Mouse (Mus musculus) lung, embryonic 14.5 days (tissue): Measurements from ENCODE around the gene Cd300e. TPM values are rescaled to one million over a fixed set of nuclear protein-coding genes. Genes with fewer than 3 reads are reported as not detected.
"Not testable (repeated sequence)": the region's sequence is repeated elsewhere in the genome, so short reads cannot be mapped to it uniquely, and the experiment has no call there.

Experiments
- ATAC-seq: fragments of 200-750 bp; cut with Nextera tagmentation; 2 replicates; pipeline ENCODE4 v1.8.0; 2017; ENCODE audit warnings: mild to moderate bottlenecking, moderate TSS enrichment, moderate library complexity; ENCODE audit not compliant: insufficient read depth
- DNase-seq: peaks from one replicate; pipeline ENCODE4 v3.0.0-alpha.2; 2015
- H3K27ac ChIP-seq: fragments of 300-500 bp; sonication (generic); 2 replicates; pipeline ENCODE4 v1.5.1; 2014; ENCODE audit warnings: low read depth, mild to moderate bottlenecking, moderate library complexity
- H3K27me3 ChIP-seq: fragments of 300-500 bp; sonication (generic); 2 replicates; pipeline ENCODE4 v1.6.1; 2014; ENCODE audit warnings: low read length, control low read depth; ENCODE audit not compliant: insufficient read depth
- H3K36me3 ChIP-seq: fragments of 300-500 bp; sonication (generic); 2 replicates; pipeline ENCODE4 v1.6.1; 2014; ENCODE audit warnings: control low read depth; ENCODE audit not compliant: insufficient read depth
- H3K4me1 ChIP-seq: fragments of 300-500 bp; sonication (generic); 2 replicates; pipeline ENCODE4 v1.6.1; 2014; ENCODE audit warnings: antibody characterized with exemption, control low read depth; ENCODE audit not compliant: insufficient read depth
- H3K4me2 ChIP-seq: fragments of 300-500 bp; sonication (generic); 2 replicates; pipeline ENCODE4 v1.6.1; 2014; ENCODE audit warnings: mild to moderate bottlenecking
- H3K4me3 ChIP-seq: fragments of 300-500 bp; sonication (generic); 2 replicates; pipeline ENCODE4 v1.5.1; 2014; ENCODE audit warnings: low read depth, low read length
- H3K9ac ChIP-seq: fragments of 300-500 bp; sonication (generic); 2 replicates; pipeline ENCODE4 v1.6.1; 2014
- H3K9me3 ChIP-seq: fragments of 300-500 bp; sonication (generic); 2 replicates; pipeline ENCODE4 v1.6.1; 2016; ENCODE audit warnings: low read depth, low read length, control low read depth
- CTCF ChIP-seq: IDR thresholded peaks from 2 replicates; pipeline ENCODE4 v1.5.1; 2016; ENCODE audit warnings: antibody characterized with exemption, low read depth
- WGBS: fragments of 180-500 bp; shearing (Covaris S2); extraction: QIAGEN DNeasy Blood & Tissue Kit; methylation state at CpG from one replicate; pipeline ENCODE4 v1.1.7; 2014; 5-methylcytosine and 5-hydroxymethylcytosine counted together
- polyA plus RNA-seq: library from polyadenylated mRNA; unstranded; fragments of >200 nt; fragmentation: Nextera tagmentation; extraction: Ambion mirVana; gene quantifications from 2 replicates; pipeline ENCODE4 v1.2.1, GENCODE M21; 2014

Cd300e gene
- polyA plus RNA-seq, 1 experiment from 2014 or later = not detected

DNA sequence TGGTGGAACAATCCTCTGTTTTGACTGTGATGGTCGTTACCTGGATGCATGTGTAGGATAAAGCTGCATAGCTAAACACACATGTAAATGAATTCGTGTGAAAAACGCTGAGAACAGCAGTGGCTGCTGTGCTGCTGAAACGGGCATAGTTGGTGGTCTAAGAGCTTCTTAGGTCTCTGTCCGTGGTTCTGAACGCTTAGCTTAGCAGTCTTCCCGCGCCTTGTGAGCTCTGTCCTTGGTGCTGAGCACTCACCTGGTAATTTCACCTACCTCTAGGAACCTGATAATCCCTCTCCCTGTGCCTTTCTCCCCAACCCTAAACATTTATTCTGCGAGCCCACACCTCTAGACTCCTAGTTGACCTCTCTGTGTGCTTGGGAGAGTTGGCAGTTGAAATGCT lies 9.8 kb downstream of the Cd300e start:
- no peak overlapping the region for H3K4me2 ChIP-seq
- H3K4me1 ChIP-seq = no peaks in the 10 kb centered on the region
- H3K9me3 ChIP-seq = no peaks in the 10 kb centered on the region
- H3K27me3 ChIP-seq = no peaks in the 10 kb centered on the region
- no peak overlapping the region for H3K27ac ChIP-seq
- 2% methylated on average over 9 of the region's 9 CpGs for WGBS
- no peak overlapping the region for H3K9ac ChIP-seq
- peak; percentile 91 for DNase-seq
- ATAC-seq = no peak
- no peaks in the 10 kb centered on the region for H3K36me3 ChIP-seq
- H3K4me3 ChIP-seq = no peak overlapping the region
- no peak for TF ChIP-seq CTCF

DNA sequence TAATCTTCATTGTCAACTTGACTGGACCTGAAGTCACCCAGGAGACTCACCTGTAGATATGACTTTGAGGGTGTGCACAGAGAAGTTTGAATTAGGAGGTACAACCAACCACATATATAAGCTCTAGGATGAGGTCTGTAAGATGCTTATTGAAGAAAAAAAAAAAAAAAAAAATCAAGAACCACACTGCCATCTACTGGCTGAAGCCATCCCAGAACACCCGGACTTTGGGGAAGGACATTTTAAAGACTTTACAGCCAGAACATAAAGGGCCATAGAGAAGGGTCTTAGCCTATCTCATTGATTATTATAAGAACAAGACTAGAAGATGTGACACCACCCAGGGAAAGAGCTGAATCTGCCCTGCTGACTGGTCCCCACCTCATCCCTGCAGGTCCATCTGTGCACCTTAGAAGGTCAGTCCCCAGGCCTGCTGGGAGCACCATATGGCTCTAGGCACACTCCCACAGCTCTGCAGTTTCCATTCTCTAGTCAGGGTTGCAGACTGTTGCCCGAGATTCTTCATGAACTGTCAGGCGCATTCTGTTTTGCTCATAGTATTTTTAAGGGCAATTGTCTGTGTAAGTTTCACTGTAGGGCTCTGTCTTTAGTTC lies 12.6 kb downstream of the Cd300e start:
- Histone ChIP-seq H3K9me3 (no peaks in the 10 kb centered on the region), H3K9ac (no peak overlapping the region), H3K36me3 (no peaks in the 10 kb centered on the region), H3K4me3 (no peak overlapping the region), H3K27me3 (no peaks in the 10 kb centered on the region), H3K4me2 (no peak overlapping the region), H3K4me1 (no peaks in the 10 kb centered on the region), H3K27ac (no peak overlapping the region)
- no peak for ATAC-seq
- 31% methylated on average over 3 of the region's 3 CpGs for WGBS
- TF ChIP-seq CTCF = peak; percentile 24; the same call in 1 of the 2 replicates
- DNase-seq = peak; percentile 41

DNA sequence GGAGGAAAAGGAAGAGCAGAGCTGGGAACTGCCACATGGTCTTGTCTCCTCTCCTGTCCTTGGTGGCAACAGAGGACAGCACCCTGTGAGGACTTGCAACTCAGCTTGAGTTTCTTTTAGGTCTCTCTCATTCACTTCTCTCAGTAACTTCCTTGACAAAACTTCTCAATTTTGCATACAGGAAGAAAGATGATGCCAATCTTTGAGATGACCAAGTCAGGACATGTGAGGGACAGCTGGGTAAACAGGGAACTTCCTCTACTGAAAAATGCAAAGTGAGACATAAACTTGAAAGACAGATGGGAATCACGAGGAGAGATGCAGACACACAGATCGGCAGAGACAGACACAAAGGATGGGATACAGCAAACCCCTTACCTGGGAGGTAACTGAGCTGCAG lies 13.7 kb downstream of the Cd300e start, which contains the start of gene Cd300ld3:
TSS of gene Cd300ld3 (minus strand) at position 151 of the 400 bp plus-strand sequence.
- no peak within 1 kb of the TSS for H3K4me2 ChIP-seq
- 65% methylated on average over 2 of the region's 2 CpGs for WGBS
- no peak for TF ChIP-seq CTCF
- H3K36me3 ChIP-seq = no peaks in the 10 kb centered on the region
- H3K4me1 ChIP-seq = no peaks in the 10 kb centered on the region
- no peaks in the 10 kb centered on the region for H3K27me3 ChIP-seq
- DNase-seq (no peak), ATAC-seq (no peak)
- no peak within 1 kb of the TSS for H3K27ac ChIP-seq
- H3K4me3 ChIP-seq = no peak within 1 kb of the TSS
- no peak within 1 kb of the TSS for H3K9ac ChIP-seq
- no peaks in the 10 kb centered on the region for H3K9me3 ChIP-seq

DNA sequence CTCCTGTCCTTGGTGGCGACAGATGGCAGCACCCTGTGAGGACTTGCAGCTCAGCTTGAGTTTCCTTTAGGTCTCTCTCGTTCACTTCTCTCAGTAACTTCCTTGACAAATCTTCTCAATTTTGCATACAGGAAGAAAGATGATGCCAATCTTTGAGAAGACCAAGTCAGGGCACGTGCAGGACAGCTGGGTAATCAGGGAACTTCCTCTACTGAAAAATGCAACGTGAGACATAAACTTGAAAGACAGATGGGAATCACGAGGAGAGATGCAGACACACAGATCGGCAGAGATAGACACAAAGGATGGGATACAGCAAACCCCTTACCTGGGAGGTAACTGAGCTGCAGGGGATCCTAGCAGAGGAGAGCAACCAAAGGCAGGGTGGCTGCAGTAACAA lies 24.3 kb downstream of the Cd300e start, which contains the start of gene Cd300ld5:
TSS of gene Cd300ld5 (minus strand) at position 101 of the 400 bp plus-strand sequence.
- H3K4me1 ChIP-seq, H3K27ac ChIP-seq, H3K27me3 ChIP-seq, H3K9me3 ChIP-seq, ATAC-seq, H3K4me2 ChIP-seq, H3K36me3 ChIP-seq, H3K9ac ChIP-seq, DNase-seq, H3K4me3 ChIP-seq: not testable (repeated sequence)
- WGBS = no CpG with 5 or more reads among the region's 6 CpGs

DNA sequence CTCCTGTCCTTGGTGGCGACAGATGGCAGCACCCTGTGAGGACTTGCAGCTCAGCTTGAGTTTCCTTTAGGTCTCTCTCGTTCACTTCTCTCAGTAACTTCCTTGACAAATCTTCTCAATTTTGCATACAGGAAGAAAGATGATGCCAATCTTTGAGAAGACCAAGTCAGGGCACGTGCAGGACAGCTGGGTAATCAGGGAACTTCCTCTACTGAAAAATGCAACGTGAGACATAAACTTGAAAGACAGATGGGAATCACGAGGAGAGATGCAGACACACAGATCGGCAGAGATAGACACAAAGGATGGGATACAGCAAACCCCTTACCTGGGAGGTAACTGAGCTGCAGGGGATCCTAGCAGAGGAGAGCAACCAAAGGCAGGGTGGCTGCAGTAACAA lies 35.1 kb downstream of the Cd300e start, which contains the start of gene Cd300ld4:
TSS of gene Cd300ld4 (minus strand) at position 101 of the 400 bp plus-strand sequence.
- H3K9me3 ChIP-seq, H3K27ac ChIP-seq, DNase-seq, H3K4me3 ChIP-seq, H3K36me3 ChIP-seq, H3K27me3 ChIP-seq, H3K9ac ChIP-seq, H3K4me1 ChIP-seq, H3K4me2 ChIP-seq, ATAC-seq: not testable (repeated sequence)
- no CpG with 5 or more reads among the region's 6 CpGs for WGBS

DNA sequence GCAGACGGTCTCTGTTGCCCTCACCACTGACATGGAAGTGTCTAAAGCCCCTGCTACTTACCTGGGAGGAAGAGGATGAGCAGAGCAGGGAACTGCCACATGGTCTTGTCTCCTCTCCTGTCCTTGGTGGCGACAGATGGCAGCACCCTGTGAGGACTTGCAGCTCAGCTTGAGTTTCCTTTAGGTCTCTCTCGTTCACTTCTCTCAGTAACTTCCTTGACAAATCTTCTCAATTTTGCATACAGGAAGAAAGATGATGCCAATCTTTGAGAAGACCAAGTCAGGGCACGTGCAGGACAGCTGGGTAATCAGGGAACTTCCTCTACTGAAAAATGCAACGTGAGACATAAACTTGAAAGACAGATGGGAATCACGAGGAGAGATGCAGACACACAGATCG lies 45.9 kb downstream of the Cd300e start, which contains the start of gene Cd300ld2:
TSS of gene Cd300ld2 (minus strand) at position 101 of the 400 bp plus-strand sequence.
- H3K4me1 ChIP-seq, H3K4me2 ChIP-seq, ATAC-seq, H3K27ac ChIP-seq, H3K4me3 ChIP-seq, H3K36me3 ChIP-seq, DNase-seq, H3K9ac ChIP-seq, H3K27me3 ChIP-seq, H3K9me3 ChIP-seq: not testable (repeated sequence)
- WGBS = no CpG with 5 or more reads among the region's 7 CpGs

DNA sequence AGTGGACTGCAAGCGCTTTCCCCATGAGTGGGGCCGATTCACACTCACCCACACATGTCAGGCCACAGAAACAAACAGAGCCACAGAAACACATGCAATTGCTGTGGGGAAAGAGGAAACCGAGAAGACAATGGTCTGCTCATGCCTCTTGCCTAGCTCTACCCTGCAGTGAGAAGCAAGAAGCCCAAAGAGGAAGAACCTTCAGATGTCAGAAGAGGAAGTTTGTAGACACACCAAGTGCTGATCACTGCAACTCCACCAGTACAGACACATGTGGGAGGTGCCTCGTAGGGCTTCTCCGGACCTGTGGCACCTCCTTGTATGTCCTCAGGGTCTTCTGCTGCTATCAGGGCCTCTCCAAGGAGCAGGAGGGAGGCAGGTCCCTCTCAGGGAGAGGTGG lies 57.9 kb downstream of the Cd300e start:
- Histone ChIP-seq H3K9me3 (no peaks in the 10 kb centered on the region), H3K4me1 (no peaks in the 10 kb centered on the region), H3K4me2 (no peak overlapping the region), H3K9ac (no peak overlapping the region), H3K27me3 (no peaks in the 10 kb centered on the region), H3K27ac (no peak overlapping the region), H3K4me3 (no peak overlapping the region), H3K36me3 (no peaks in the 10 kb centered on the region)
- ATAC-seq = no peak
- TF ChIP-seq CTCF = no peak
- 80% methylated on average over 5 of the region's 5 CpGs for WGBS
- peak; percentile 0 for DNase-seq

Other genes with a start within 250 kb of the Cd300e start
- gene Gprc5c, start 211.0 kb downstream of the Cd300e start, polyA plus RNA-seq = 34.7 and 39.2 TPM in 2 replicates
- gene Cd300a, start 172.1 kb downstream of the Cd300e start, polyA plus RNA-seq = 0.75 and 1.7 TPM in 2 replicates
- gene Cd300lb, start 127.8 kb downstream of the Cd300e start, polyA plus RNA-seq = 0.36 and 0.43 TPM in 2 replicates
- gene Cd300c, start 93.0 kb downstream of the Cd300e start, polyA plus RNA-seq = not detected in 2 replicates
- 0.11 and 0.29 TPM in 2 replicates for gene Cd300ld, start 72.3 kb downstream of the Cd300e start, polyA plus RNA-seq
- gene Cd300c2, start 60.3 kb downstream of the Cd300e start, polyA plus RNA-seq = 2.2 and 3.2 TPM in 2 replicates
- not detected in 2 replicates for gene Cd300ld2, start 46.0 kb downstream of the Cd300e start, polyA plus RNA-seq
- gene Cd300ld4, start 35.2 kb downstream of the Cd300e start, polyA plus RNA-seq = not detected in 2 replicates
- gene Cd300ld5, start 24.4 kb downstream of the Cd300e start, polyA plus RNA-seq = not detected in 2 replicates
- gene Cd300ld3, start 13.8 kb downstream of the Cd300e start, polyA plus RNA-seq = not detected in 2 replicates
- 0.35 and 0.55 TPM in 2 replicates for gene Rab37, start 29.3 kb upstream of the Cd300e start, polyA plus RNA-seq
- 0.91 and 1.1 TPM in 2 replicates for gene Cd300lf, start 71.8 kb upstream of the Cd300e start, polyA plus RNA-seq
- 52.3 and 52.6 TPM in 2 replicates for gene Slc9a3r1, start 101.2 kb upstream of the Cd300e start, polyA plus RNA-seq
- 11.4 and 14.3 TPM in 2 replicates for gene Tmem104, start 125.3 kb upstream of the Cd300e start, polyA plus RNA-seq
- gene Nat9, start 125.7 kb upstream of the Cd300e start, polyA plus RNA-seq = 17.9 and 18.7 TPM in 2 replicates
- gene Grin2c, start 205.1 kb upstream of the Cd300e start, polyA plus RNA-seq = not detected in 2 replicates
- 8.8 and 10.4 TPM in 2 replicates for gene Fdxr, start 214.9 kb upstream of the Cd300e start, polyA plus RNA-seq
- gene Fads6, start 235.5 kb upstream of the Cd300e start, polyA plus RNA-seq = 0.14 and 0.18 TPM in 2 replicates
- gene Otop2, start 245.0 kb upstream of the Cd300e start, polyA plus RNA-seq = not detected in 2 replicates